Mouse (Mus musculus): Measurements from ENCODE around the gene Ppa1. TPM values are rescaled to one million over a fixed set of nuclear protein-coding genes. Genes with fewer than 3 reads are reported as not detected.

The Ppa1 gene
- polyA plus RNA-seq, 1 experiment from 2014 or later = 213 TPM

DNA sequence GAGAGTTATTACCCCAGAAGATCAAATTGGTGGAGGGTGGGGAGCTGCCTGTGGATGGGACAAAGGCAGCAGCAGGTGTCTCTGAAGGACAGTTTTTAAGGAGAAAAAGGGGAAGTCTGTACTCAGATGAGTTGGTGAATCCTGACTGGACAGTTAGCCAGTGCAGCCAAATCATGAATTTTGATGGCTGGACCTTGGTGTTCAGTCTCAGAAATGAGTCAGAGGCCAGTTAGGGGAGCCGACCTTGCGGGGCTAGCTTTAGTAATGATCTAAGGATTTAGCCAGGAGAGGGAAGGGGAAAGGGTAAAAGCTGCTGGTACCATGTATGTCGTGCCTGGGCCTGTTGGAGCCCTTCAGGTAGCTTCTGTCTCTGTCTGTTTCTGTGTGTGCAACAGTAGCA lies 65.2 kb downstream of the Ppa1 start:
- Histone ChIP-seq H3K9me3 (ENCODE audit: low read depth, low read length) (no peaks in the 10 kb centered on the region), H3K4me3 (ENCODE audit: low read depth, low read length) (no peak overlapping the region), H3K36me3 (ENCODE audit: insufficient read depth) (no peaks in the 10 kb centered on the region), H3K4me2 (no peak overlapping the region), H3K27me3 (ENCODE audit: insufficient read depth, low read length) (no peaks in the 10 kb centered on the region), H3K9ac (no peak overlapping the region), H3K4me1 (ENCODE audit: insufficient read depth) (0 out of 2 replicates have a peak, but pooled peaks cover 3% of the 10 kb centered on the region), H3K27ac (ENCODE audit: low read depth) (no peak overlapping the region)
- WGBS = 71% methylated on average over 3 of the region's 3 CpGs
- DNase-seq (no peak), ATAC-seq (ENCODE audit: insufficient read depth) (no peak)
- no peak for TF ChIP-seq CTCF (IDR thresholded peaks at IDR 0.05; ENCODE audit: low read depth)

DNA sequence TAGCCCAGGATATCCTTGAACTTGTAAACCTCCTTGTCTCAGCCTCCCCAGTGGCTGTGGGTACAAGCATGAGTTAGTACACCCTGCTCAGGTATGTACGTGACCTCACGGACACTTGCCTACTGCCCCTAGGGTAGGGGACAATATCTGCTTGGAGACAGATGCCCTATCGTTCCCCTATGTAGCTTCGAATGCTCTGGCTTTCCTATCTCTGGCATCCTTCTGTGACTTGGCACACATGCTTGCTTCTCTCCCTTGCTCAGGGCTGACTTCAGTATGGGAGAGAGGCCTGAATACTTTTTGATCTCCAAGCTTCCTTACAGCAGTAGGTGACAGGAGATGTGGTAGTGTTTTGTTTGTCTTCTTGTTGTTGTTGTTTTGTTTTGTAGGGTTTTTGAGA lies 65.8 kb downstream of the Ppa1 start:
- Histone ChIP-seq H3K9ac (no peak overlapping the region), H3K9me3 (ENCODE audit: low read depth, low read length) (no peaks in the 10 kb centered on the region), H3K36me3 (ENCODE audit: insufficient read depth) (no peaks in the 10 kb centered on the region), H3K4me2 (no peak overlapping the region), H3K27ac (ENCODE audit: low read depth) (no peak overlapping the region), H3K4me3 (ENCODE audit: low read depth, low read length) (no peak overlapping the region), H3K4me1 (ENCODE audit: insufficient read depth) (0 out of 2 replicates have a peak, but pooled peaks cover 3% of the 10 kb centered on the region), H3K27me3 (ENCODE audit: insufficient read depth, low read length) (no peaks in the 10 kb centered on the region)
- 90% methylated on average over 4 of the region's 4 CpGs for WGBS
- DNase-seq = no peak
- TF ChIP-seq CTCF (IDR thresholded peaks at IDR 0.05; ENCODE audit: low read depth) = no peak
- ATAC-seq (ENCODE audit: insufficient read depth) = no peak

DNA sequence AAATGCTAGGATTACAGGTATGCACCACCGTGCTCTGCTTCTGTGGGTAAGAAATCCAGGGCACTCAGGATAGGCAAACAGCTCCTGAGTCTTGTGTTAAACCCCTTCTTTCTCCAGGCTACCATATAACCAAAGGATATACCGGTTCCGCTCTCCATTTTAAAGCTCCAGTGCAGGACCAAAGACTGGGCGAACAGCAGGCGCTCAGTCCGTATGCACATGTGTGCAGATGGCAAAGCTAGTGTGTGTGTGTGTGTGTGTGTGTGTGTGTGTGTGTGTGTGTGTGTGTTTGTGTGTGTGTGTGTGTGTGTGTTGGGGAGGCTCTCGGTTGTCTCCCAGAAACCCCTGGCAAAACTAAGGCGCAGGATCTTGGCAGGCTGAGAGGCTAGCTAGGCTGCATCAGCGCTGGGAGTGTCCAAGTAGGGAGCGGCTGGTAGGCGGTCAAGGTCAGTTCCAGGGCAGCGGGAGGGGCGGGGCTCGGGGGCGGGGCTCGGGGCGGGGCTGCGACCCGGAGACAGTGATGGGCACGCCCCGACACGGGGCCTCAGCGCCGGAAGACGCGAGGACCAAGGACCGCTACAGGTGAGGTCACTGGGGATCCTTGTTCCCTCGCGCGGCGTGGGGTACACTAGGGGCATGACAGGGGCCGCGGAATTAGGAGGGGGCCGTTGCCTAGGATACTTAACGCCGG lies 66.6 kb downstream of the Ppa1 start, which contains the start of gene Aifm2:
Gene Aifm2, plus strand, starts transcription at position 493 of the 691 bp plus-strand sequence.
- TF ChIP-seq CTCF (IDR thresholded peaks at IDR 0.05; ENCODE audit: low read depth) = no peak
- 12% methylated on average over 30 of the region's 36 CpGs for WGBS
- Histone ChIP-seq H3K4me3 (ENCODE audit: low read depth, low read length) (peak within 1 kb of the TSS; percentile 50), H3K9ac (peak within 1 kb of the TSS; percentile 50), H3K27ac (ENCODE audit: low read depth) (no peak within 1 kb of the TSS), H3K4me1 (ENCODE audit: insufficient read depth) (0 out of 2 replicates have a peak, but pooled peaks cover 3% of the 10 kb centered on the region), H3K27me3 (ENCODE audit: insufficient read depth, low read length) (no peaks in the 10 kb centered on the region), H3K36me3 (ENCODE audit: insufficient read depth) (no peaks in the 10 kb centered on the region), H3K4me2 (peak within 1 kb of the TSS; percentile 76), H3K9me3 (ENCODE audit: low read depth, low read length) (no peaks in the 10 kb centered on the region)
- peak; percentile 93 for ATAC-seq (ENCODE audit: insufficient read depth)
- peak; percentile 87 for DNase-seq

GRCm38 (mm10) chr10:61715462-61715837 lies 67.1 kb downstream of the Ppa1 start:
- 2% methylated on average over 11 of the region's 11 CpGs for WGBS
- Histone ChIP-seq H3K36me3 (ENCODE audit: insufficient read depth) (no peaks in the 10 kb centered on the region), H3K9me3 (ENCODE audit: low read depth, low read length) (no peaks in the 10 kb centered on the region), H3K27ac (ENCODE audit: low read depth) (no peak overlapping the region), H3K4me3 (ENCODE audit: low read depth, low read length) (peak overlapping the region; percentile 50), H3K4me2 (peak overlapping the region; percentile 76), H3K27me3 (ENCODE audit: insufficient read depth, low read length) (no peaks in the 10 kb centered on the region), H3K4me1 (ENCODE audit: insufficient read depth) (0 out of 2 replicates have a peak, but pooled peaks cover 3% of the 10 kb centered on the region), H3K9ac (peak overlapping the region; percentile 50)
- no peak for TF ChIP-seq CTCF (IDR thresholded peaks at IDR 0.05; ENCODE audit: low read depth)
- DNase-seq = no peak
- no peak; the same call in 1 of the 2 replicates for ATAC-seq (ENCODE audit: insufficient read depth)

- Histone ChIP-seq H3K27me3 (ENCODE audit: insufficient read depth, low read length) (no peaks in the 10 kb centered on the region), H3K4me3 (ENCODE audit: low read depth, low read length) (no peak overlapping the region), H3K36me3 (ENCODE audit: insufficient read depth) (no peaks in the 10 kb centered on the region), H3K4me1 (ENCODE audit: insufficient read depth) (0 out of 2 replicates have a peak, but pooled peaks cover 3% of the 10 kb centered on the region), H3K4me2 (peak overlapping the region; percentile 76), H3K9me3 (ENCODE audit: low read depth, low read length) (no peaks in the 10 kb centered on the region), H3K9ac (no peak overlapping the region), H3K27ac (ENCODE audit: low read depth) (no peak overlapping the region)
- no peak for ATAC-seq (ENCODE audit: insufficient read depth)
- TF ChIP-seq CTCF (IDR thresholded peaks at IDR 0.05; ENCODE audit: low read depth) = no peak
- WGBS = 64% methylated on average over 7 of the region's 7 CpGs
- no peak for DNase-seq
Observed at GRCm38 (mm10) chr10:61715996-61716864, 67.9 kb downstream of the Ppa1 start.

- WGBS = 86% methylated on average over 12 of the region's 12 CpGs
- Histone ChIP-seq H3K27ac (ENCODE audit: low read depth) (no peak overlapping the region), H3K4me1 (ENCODE audit: insufficient read depth) (0 out of 2 replicates have a peak, but pooled peaks cover 3% of the 10 kb centered on the region), H3K36me3 (ENCODE audit: insufficient read depth) (no peaks in the 10 kb centered on the region), H3K4me2 (no peak overlapping the region), H3K9me3 (ENCODE audit: low read depth, low read length) (no peaks in the 10 kb centered on the region), H3K27me3 (ENCODE audit: insufficient read depth, low read length) (no peaks in the 10 kb centered on the region), H3K9ac (no peak overlapping the region), H3K4me3 (ENCODE audit: low read depth, low read length) (no peak overlapping the region)
- ATAC-seq (ENCODE audit: insufficient read depth) = no peak
- TF ChIP-seq CTCF (IDR thresholded peaks at IDR 0.05; ENCODE audit: low read depth) = no peak
- DNase-seq = no peak
Observed at GRCm38 (mm10) chr10:61717406-61718296, 69.3 kb downstream of the Ppa1 start.
